Mouse (Mus musculus) CD4-positive naive resting alpha-beta T cell, adult 57 days (primary cell): ENCODE measurements around the gene Bcr. TPM values are rescaled to one million over a fixed set of nuclear protein-coding genes. Genes with fewer than 3 reads are reported as not detected.

ENCODE experiments used
- total RNA-seq: library from RNA; stranded (reverse); gene quantifications from one replicate; pipeline ENCODE4 v1.2.4, GENCODE M21; 2023

Gene Bcr
- 29.2 TPM for total RNA-seq

GRCm38 (mm10) chr10:75060217-75060842 lies at the start of gene Bcr:
Bcr (plus strand) TSS chr10:75060592.

DNA sequence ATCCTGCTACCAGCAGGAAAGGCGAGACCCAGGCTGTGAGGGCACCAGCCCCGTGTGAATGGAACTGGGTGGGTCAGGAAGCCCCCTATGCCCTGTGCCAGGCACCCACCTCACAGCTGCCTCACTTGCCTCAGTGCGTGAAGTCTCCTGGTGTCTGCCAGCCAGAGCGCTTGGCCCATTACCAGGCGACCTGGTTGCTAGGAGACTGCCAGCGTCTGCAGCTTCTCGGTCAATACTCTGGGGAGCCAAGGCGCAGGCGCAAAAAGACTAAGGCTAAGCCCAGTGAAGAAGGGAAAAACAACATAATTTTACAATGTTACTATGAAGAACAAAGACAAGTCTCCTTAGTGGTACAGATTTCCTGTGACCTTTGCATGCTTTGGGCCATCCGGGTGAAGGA lies 28.0 kb upstream of the Bcr start, which contains the start of gene Rsph14:
Gene Rsph14 (minus strand): TSS at position 192 of the 400 bp plus-strand sequence.

DNA sequence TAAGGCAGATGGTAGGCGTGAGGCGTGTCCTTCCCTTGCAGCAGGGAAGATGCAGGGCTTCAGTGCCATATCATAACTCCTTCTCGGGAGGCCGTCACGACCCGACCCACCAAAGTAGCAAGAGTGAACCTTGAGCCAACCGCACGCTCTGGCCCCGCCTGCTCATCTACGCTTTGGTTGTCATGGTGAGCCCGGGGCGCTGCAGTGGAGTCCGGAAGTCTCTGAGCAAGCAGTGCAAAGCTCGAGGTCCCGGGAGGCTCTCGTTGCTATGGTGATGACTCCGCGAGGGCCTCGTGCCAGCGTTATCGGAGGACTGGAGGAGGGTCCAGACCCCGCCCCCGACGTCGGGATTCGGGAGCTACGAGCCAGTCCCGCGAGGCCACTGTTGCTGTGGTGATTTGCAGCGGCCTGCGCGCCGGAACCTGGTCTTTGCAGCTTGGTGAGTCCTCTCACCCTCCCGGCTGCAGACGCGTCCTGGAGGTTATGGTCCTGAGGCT lies 23.5 kb upstream of the Bcr start, which contains the start of gene Rab36:
Gene Rab36 (plus strand): TSS at position 176 of the 497 bp plus-strand sequence.

GRCm38 (mm10) chr10:75211807-75212645 lies 151.6 kb downstream of the Bcr start, which contains the start of gene Specc1l:
Specc1l (plus strand) TSS chr10:75212073.

Other genes starting within 250 kb of the Bcr start
- not detected for gene Gnaz, start 93.4 kb upstream of the Bcr start, total RNA-seq
- gene Rsph14, start 28.0 kb upstream of the Bcr start, total RNA-seq = not detected
- not detected for gene Rab36, start 23.5 kb upstream of the Bcr start, total RNA-seq
- gene Specc1l, start 151.5 kb downstream of the Bcr start, total RNA-seq = 56.8 TPM